Mouse (Mus musculus): Measurements from ENCODE around the gene Pdk2.
"Not testable (repeated sequence)": the region's sequence is repeated elsewhere in the genome, so short reads cannot be mapped to it uniquely, and the experiment has no call there.

Gene Pdk2

DNA sequence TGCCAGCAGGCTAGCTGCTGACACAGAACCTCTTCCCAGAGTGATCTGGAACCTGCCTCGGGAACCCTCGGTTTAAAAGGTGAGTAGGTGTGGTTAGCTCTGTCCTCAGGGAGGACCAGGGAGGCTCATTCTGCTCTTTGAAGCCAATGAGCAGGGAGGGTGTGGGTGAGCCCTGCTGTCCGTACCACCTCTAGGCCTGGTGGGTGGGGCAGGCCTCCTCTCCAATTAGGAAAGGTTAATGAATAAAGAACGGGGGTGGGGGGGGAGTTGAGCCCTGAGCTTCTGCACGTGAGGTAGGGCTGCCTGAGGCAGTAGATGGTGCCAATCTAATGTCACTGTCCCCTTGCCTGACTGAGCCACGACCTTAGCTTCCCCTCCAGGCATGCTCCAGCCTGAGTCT, 8.2 kb downstream of the Pdk2 start:
- no peak for DNase-seq (ENCODE audit: inconsistent age in 2 of 2, low spot score in 1 of 2)

DNA sequence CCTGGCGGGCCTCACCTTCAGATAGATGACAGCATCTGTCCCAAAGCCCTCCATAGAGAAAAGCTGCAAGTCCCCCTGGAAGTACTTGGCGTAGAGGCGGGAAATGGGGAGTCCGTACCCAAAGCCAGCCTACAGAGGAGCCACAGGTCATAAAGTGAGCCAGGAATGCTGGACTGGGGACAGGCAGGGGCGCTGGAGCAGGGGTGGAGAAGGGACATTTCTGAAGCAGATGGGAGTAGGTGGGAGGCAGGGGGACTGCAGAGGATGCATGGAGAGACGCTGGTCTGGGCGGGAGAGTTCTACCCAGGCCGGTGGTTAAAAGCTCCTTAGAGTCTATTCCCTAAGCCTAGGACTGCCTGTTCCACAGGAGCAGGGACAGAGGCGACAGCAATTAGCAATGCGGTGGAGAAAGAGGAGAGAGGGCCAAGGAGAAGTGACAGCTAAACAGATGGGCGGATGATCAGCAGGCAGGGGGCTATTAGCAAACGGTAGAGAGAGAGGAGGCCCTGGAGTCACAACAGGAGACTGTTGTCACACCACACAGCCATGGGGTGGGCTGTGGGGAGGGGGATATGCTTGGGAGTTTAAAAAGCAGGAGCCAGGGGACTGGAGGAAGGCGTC, 13.2 kb downstream of the Pdk2 start:
- no peak for DNase-seq (ENCODE audit: inconsistent age in 2 of 2, low spot score in 1 of 2)

DNA sequence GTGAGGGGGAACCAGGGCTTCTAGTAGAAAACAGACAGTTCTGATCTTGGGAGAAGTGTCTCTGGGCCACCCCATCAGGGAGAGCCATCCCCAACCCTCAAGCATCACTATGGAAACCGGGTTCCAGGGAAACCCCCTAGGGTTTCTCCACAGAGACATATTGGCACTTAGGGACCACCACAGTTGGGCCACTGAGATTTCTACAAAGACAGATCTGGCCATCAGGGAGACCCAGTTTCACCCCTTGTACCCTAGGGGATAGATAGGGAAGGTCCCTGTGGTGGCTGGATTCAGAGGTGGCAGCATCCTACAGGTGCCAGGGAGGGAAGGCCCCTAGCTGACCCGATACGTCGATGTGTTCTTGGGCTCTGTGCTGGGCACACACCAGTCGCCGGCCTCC, 14.3 kb downstream of the Pdk2 start:
- no peak for DNase-seq (ENCODE audit: inconsistent age in 2 of 2, low spot score in 1 of 2)

DNA sequence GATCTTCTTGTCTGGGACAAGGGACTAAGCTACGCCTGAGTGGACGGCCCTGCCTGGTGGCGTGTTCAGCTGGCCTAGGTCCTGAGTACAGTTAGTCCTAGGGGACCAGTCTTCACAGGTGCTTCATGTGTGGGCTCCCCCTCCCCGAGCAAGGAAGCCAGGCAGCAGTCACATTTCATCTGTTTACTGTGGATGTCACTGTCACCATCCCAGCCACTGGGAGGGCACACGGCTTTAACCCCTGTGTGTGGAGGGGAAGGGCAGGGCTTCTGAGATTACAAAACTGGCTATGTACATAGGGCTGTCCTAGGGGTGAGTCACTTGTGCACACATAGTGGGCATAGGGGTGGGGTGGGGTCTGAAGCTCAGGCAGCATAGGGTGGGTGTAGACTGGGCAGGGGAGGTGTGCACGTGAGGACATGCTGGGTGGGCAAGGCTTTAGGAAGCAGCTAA, 15.0 kb downstream of the Pdk2 start:
- no peak for DNase-seq (ENCODE audit: inconsistent age in 2 of 2, low spot score in 1 of 2)

DNA sequence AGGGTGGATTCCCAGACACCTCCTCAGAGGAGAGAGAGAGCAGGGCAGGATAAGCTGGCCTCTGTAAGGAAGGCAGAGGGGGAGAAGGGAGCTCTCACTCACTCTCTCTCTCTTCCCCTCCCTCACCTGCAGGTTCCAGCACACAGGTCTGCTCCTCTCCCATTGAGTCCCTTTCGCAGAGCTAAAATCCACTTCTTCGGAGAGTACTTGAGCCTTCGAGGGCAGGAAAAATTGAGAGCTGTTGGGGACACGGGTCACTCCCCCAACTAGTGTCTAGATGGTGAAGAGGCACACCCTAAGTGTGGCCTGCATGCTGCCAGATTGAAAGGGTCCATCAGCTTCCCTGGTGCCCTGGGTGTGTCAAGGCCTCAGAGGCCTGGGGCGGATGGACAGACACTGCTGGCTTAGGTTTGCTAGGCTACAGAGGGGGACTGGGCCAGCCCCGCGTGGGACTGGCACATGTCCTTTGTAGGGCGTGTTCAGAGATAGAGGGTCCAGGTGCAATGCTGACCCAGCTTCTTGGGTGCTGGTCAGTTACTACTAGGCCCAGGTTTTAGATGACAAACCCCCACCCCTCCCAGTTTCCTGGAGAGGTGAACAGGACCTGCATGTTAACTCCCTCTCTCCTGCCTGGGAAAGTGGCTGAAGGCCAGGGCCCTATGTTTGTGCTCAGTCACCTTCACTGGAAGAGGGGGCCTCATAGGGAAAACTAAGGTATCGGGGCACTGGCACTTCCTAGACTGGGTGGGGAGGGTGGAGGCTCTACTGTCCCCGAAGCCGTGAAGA, 15.7 kb downstream of the Pdk2 start:
- DNase-seq (ENCODE audit: inconsistent age in 2 of 2, low spot score in 1 of 2), result no peak

DNA sequence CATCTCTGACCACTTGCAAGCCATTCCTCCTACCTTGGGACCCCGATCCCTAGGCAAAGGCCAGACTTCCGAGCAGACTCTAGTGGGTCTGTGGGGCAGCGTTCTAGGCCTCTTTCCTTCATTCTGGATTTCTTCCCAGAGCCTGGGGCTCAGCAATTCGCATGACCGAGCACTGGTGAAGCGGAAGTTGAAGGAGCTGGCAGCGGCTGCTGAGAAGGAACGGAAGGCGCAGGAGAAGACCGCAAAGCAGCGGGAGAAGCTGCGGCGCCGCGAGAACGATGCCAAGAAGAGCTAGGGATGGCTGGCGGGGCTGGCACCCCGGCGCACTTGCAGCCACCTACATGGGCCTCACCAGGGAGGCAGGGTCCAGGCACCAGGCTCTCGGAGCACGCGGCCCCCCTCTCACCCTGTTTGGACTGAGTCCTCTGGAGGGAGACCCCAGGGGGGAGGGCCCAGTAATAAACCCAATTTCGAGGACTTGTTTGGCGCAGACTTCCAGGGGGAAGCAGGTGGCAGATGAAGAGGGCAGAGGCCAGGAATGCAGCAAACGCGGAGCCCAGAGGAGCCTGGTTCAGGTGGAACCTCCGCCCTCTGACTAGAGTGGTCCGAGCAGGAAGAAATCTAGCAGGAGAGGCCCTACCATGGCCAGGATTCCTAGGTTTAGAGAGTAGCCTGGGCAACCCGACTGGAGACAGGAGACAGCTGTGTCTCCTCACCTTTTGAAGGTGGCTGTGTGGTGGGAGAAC, 16.5 kb downstream of the Pdk2 start:
- DNase-seq (ENCODE audit: inconsistent age in 2 of 2, low spot score in 1 of 2), result peak in 1 of 2 experiments; percentile 27

DNA sequence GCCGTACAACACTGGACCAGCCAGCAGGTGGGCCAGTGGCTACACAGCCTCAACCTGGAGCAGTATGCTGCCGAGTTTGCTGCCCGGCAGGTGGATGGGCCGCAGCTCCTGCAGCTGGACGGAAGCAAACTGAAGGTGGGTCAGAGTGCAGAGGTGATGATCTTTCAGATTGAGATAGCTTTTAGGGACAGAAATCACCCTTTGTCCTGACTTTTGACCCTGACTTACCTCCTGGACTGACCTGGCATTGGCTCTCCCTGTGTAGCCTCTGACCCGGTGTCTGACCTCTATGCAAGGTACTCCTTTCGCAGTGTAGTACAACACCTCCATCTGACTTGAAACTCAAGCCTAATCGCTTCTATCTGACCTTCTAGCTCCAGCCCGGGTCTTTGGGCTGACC, 17.7 kb downstream of the Pdk2 start:
- no peak for DNase-seq (ENCODE audit: inconsistent age in 2 of 2, low spot score in 1 of 2)

DNA sequence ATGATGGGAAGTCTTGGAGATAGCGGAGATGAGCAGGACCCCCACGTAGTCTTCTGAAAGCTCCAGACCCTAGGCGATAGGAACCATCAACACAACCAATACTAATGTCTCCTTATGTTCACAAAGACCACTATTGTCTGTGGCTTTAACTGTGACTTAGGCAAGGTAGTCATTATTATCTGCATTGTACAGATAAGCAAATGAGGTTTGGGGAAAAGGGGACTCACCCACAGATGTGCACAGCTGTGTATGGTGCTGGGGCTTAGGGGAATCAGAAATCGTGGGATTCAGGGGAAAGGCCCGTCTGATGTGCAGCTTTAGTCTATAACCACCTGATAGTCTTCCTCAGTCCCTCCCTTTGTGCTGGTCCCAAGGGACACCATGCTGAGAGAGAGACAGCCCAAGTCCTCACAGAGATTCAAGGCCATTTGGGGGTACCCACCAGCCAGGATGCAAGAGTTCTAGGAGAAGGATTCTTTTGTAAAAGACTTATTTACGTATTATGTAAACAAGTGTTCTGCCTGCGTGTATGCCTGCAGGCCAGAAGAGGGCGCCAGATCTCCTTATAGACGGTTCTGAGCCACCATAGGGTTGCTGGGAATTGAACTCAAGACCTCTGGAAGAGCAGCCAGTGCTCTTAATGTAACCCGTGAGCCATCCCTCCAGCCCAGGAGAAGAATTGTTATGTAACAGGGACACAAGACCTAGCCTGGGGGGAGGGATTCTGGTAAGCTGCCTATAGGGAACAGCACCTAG, 18.7 kb downstream of the Pdk2 start:
- DNase-seq (ENCODE audit: inconsistent age in 2 of 2, low spot score in 1 of 2), result peak in 1 of 2 experiments; percentile 28

DNA sequence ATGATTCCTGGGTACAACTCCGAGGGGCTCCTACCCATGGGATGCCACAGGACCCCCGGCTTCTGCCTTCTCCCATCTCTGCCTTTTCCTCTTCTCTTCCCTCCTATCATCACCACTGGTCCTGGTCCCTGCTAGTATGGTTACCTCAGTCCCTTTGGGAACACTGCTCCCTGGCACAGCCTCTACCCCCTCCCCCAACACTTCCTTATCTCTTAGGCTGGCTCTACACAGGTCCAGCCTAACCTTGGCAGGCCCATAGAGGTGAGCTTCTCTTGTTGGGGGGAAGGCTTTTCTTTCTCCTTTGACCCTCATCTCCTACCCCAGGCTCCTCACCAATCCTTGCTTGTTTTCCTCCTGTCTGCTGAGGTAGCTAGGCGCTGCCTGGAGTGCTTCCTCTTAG, 25.7 kb downstream of the Pdk2 start:
- DNase-seq (ENCODE audit: inconsistent age in 2 of 2, low spot score in 1 of 2), result no peak

DNA sequence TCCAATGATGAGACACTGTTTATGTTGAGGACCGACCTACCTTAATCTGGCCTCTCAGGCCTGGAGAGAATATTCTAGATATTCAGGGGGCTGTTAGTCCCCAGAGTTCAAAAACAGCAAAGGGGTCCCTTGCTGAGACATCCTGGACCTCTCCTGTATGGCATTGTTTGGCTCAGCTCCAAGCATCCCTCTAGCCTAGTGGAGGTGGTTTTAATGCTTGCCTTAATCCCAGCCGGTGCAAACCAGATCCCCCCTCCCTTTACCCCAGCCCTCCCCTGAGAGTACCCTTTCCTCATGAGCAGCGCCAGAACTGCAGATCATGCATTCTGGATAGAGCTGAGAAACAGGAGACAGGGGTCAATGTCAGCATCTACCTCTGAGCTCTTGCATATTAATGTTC, 28.7 kb downstream of the Pdk2 start:
- no peak for DNase-seq (ENCODE audit: inconsistent age in 2 of 2, low spot score in 1 of 2)

DNA sequence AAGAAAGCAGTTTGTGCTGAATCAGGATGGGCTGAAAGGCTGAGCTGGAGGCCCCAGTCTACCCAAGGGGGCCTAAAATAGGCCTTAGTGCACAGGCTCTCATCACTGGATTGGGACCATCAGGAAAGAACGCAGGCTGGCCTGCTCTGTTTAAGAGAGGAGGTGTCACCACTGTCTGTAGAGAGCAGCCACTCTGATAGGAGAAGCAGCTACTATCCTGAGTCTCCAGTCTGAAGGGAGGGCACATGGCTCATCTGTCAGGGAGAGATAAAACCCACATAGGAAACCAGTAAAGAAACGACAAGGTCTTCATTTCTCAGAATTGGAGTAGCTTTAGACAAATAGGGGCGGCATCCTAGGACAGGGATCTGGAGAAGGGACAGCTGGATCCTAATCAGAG, 29.1 kb downstream of the Pdk2 start:
- DNase-seq (ENCODE audit: inconsistent age in 2 of 2, low spot score in 1 of 2), result no peak

DNA sequence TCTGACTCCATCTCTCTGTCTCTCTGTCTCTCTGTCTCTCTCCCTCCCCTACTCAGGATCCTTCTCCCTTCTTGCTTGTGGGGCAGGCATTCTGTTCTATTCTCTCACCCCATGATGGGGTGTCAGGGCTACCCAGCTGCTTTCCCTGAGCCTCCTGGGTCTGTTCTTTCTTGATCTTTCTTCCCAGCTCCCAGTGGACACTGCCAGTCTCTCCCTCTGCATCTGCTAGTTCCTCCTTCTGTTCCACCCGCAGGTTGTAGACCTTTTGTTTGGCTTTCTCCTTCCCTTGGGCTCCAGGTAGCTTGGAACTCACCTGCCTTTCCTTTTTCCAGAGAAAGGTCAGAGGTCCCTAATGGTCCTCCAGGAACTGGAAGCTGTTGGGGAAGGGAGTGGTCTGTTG, 29.7 kb downstream of the Pdk2 start:
- DNase-seq (ENCODE audit: inconsistent age in 2 of 2, low spot score in 1 of 2), result no peak

DNA sequence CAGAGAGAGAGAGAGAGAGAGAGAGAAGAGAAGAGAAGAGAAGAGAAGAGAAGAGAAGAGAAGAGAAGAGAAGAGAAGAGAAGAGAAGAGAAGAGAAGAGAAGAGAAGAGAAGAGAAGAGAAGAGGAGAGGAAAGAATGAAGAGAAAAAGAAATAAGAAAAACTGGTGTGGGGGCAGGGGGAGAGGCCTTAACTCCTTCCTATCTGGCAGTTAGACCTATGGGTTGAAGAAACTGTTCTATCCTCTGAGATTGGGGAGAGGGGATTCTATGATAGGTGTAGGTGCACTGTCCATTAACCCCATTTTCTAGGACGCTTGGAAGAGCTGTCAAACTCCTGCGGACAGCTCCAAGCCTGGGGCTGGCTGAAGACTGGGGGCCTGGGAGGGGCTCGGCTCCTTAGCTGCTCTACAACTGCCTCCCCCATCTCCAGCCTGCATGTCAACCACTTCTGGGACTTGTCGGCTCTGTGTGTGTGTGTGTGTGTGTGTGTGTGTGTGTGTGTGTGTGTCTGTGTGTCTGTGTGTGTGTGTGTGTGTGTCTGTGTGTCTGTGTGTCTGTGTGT, 30.2 kb downstream of the Pdk2 start:
- DNase-seq (ENCODE audit: inconsistent age in 2 of 2, low spot score in 1 of 2), result not testable (repeated sequence)

DNA sequence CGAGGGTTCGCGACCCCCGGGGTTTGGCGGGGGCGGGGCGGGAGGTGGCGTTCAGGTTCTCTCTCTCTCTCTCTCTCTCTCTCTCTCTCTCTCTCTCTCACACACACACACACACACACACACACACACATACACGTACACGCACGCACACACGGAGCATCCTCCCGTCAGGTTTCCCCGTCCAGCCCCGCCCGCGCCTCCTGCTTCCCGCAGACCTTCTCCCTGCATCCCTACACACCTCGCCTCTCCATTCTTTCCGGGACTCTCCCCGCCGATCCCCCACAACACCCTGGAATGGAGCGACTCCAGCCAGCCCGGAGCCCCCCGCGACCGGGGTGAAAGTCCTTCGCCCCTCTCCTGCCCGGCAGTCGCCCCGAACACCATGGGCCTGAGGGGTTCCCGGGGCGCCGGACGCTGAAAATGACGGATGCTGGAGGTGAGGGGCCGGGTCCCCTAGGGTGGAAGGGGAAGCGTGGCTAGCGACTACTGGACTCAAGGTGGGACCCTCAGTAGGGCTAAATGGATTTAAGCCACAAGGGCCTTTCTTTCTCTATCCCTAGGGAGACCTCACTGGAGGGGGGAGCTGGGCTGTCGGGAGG, 30.9 kb downstream of the Pdk2 start:
- DNase-seq (ENCODE audit: inconsistent age in 2 of 2, low spot score in 1 of 2), result peak in 1 of 2 experiments; percentile 57

DNA sequence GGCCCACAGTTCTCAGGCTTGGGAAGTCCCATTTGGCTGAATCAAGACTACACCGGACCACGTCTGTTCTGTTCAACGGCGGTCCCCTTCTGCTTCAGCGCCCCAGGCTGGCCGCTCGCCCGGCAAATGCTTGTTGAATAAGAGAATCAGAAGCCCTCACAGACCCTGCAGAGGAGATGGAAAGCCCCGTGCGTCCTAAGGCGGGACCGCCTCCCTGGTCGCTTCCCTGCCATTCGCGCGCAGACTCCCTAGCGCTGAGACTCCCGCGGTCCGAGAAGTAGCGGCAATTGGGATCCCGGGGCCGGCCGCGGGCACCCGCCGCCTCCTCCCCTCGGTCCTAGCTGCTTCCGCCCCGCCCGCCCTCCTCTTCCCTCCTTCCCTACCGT, 31.5 kb downstream of the Pdk2 start, which contains the start of gene Samd14:
Samd14 (plus strand) TSS at position 251 of the 386 bp plus-strand sequence.
- DNase-seq (ENCODE audit: inconsistent age in 2 of 2, low spot score in 1 of 2), result peak; percentile 64 to 81

DNA sequence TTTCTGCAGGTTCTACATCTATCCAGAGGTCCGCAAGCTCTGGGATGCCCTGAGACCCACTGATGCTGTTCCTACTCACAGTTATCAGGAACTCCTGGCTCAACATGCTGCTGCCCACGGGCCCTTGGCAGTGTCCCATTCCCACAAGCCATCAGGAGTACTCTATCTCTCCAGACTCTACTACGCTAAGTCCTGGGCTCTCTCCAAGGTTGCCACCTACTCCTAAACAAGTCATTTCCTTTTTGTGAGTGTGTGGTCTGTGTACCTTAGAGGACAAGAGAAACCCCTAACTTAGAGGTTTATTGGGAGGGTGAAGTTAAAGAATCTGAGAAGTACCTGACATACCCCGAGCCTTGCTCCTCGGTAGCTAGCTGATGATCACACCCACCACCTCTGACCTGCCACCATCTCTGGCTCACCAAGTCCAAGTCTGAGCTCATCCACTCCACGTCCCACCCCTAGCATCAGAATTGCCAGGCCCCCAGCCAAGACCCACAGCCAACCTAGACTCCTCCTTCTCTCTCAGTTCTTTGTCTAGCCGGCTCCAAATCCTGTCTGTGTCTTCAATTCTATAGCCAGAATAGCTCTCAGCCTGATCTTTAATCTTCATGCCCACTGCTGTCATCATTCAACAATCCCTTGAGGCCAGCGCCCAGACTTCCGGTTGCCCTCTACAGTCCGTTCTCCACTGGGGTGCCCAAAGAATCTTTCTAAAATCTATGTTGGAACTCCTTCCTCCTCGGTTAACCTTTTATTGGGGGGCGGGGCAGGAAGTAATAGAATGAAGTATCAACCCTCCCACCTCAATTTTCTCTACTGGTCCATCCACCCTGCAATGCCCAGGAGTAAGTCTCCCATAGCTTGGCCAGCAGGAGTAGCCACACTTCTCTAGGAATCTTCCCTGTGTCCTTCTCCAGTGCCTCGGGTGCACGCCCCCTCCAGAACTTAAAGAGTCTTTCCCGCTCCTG, 32.2 kb downstream of the Pdk2 start:
- no peak for DNase-seq (ENCODE audit: inconsistent age in 2 of 2, low spot score in 1 of 2)

DNA sequence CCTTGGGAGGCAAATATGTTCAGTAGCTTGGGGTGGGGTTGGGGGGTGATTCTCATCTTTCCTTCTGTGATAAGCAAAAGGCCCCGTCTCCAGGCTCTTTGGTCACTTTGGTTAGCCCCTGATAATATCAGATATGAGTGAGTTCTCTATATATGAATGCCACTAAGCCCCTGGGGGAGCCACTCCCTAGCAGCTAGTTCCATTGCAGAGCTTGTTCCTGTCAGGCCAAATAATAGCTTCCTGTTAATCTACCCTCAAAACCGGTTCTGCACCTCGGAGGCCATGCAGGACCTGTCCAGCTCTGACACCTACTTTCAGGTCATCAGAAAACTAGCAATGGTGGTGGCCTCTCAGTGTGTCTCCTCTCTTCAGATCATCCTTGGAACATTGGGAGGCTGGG, 33.7 kb downstream of the Pdk2 start:
- peak in 1 of 2 experiments; percentile 36 for DNase-seq (ENCODE audit: inconsistent age in 2 of 2, low spot score in 1 of 2)

DNA sequence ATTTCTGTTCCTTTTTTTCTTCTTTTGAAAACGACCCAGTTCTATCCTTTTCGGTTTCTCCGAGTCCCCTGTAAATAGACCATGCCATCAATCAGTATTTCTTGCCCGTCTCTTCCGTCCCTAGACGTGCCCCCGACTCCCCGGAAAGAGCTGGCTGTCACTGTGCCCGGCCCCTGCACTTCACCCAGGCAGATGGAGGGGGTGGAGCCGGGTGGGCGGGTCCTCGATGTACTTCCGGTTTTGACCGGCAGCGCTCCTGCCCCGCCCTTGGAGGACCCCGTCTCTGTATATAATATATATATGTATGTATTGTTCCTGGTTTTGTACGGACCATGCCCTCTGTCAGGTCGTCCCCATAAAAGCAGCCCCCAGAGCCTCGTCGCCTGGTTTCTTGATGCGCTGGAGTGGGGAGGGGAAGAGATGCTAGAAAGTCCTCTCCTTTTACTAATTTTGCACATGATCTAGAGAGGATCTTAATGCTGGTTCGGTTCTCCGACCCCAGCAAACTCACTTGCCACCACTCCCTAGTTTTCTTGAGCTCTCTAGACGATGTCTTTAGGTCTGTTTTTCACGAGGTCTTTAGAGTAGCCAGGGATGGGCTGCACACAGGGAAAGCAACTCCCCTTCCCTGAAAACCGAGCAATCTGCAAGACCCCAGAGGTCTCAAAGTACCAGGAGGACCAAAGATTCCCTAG, 34.5 kb downstream of the Pdk2 start:
- DNase-seq (ENCODE audit: inconsistent age in 2 of 2, low spot score in 1 of 2), result peak; percentile 88 to 95

DNA sequence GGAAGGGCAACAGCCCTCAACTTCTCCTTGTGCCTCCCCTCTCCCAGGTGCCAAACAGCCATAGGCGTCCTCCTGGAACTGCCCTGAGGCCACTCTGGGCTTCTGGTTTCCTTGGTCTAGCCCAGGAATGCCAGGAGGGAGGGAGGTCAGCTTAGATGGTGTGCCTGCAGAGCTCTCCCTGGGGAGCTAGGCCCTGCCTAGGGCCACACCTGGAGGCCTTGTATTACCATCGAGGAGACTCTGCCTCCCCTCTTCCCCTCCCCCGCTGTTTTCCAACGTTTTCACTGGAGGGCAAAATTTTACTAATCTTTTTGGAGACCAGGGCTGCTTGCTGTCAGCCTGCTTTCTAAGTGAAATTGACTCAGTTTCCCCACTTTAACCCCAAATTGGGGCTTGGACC, 35.1 kb downstream of the Pdk2 start:
- DNase-seq (ENCODE audit: inconsistent age in 2 of 2, low spot score in 1 of 2), result peak; percentile 48 to 74

Measured in adrenal gland, adult (tissue).